Mouse (Mus musculus) hindbrain, embryonic 13.5 days (tissue): ENCODE data around the gene Pcdh18. TPM values are rescaled to one million over a fixed set of nuclear protein-coding genes. Genes with fewer than 3 reads are reported as not detected.

Source experiments
- ATAC-seq: fragments of 200-750 bp; cut with Nextera tagmentation; 2 replicates; pipeline ENCODE4 v1.8.0; 2017; ENCODE audit warnings: moderate TSS enrichment; ENCODE audit not compliant: low FRiP score
- H3K27ac ChIP-seq: fragments of 300-500 bp; sonication (generic); 2 replicates; pipeline ENCODE4 v1.5.1; 2015; ENCODE audit warnings: inconsistent platforms, mild to moderate bottlenecking, moderate library complexity
- H3K27me3 ChIP-seq: fragments of 300-500 bp; sonication (generic); 2 replicates; pipeline ENCODE4 v1.6.1; 2015; ENCODE audit warnings: mild to moderate bottlenecking, inconsistent platforms
- H3K36me3 ChIP-seq: fragments of 300-500 bp; sonication (generic); 2 replicates; pipeline ENCODE4 v1.6.1; 2015; ENCODE audit warnings: mild to moderate bottlenecking, inconsistent platforms
- H3K4me1 ChIP-seq: fragments of 300-500 bp; sonication (generic); replicated peaks from 2 replicates; pipeline ENCODE4 v1.6.1; 2015; ENCODE audit warnings: inconsistent platforms
- H3K4me2 ChIP-seq: fragments of 300-500 bp; sonication (generic); 2 replicates; pipeline ENCODE4 v1.6.1; 2015; ENCODE audit warnings: inconsistent platforms, mild to moderate bottlenecking, moderate library complexity
- H3K4me3 ChIP-seq: fragments of 300-500 bp; sonication (generic); 2 replicates; pipeline ENCODE4 v1.5.1; 2015; ENCODE audit warnings: mild to moderate bottlenecking, inconsistent platforms
- H3K9ac ChIP-seq: fragments of 300-500 bp; sonication (generic); 2 replicates; pipeline ENCODE4 v1.6.1; 2015; ENCODE audit warnings: mild to moderate bottlenecking, inconsistent platforms
- H3K9me3 ChIP-seq: fragments of 300-500 bp; sonication (generic); 2 replicates; pipeline ENCODE4 v1.6.1; 2016; ENCODE audit warnings: inconsistent platforms
- WGBS: fragments of 180-500 bp; shearing (Covaris S2); methylation state at CpG from one replicate; pipeline ENCODE4 v1.1.7; 2015; 5-methylcytosine and 5-hydroxymethylcytosine counted together
- polyA plus RNA-seq: library from polyadenylated mRNA; unstranded; fragments of >200 nt; fragmentation: Nextera tagmentation; extraction: Ambion mirVana; gene quantifications from 2 replicates; pipeline ENCODE4 v1.2.1, GENCODE M21; 2015

The Pcdh18 gene
- polyA plus RNA-seq, 1 experiment from 2014 or later, result 28.0 TPM

- H3K4me3 ChIP-seq, result no peak overlapping the region
- no peak for ATAC-seq
- no peak overlapping the region for H3K27ac ChIP-seq
- no peaks in the 10 kb centered on the region for H3K9me3 ChIP-seq
- 63% methylated on average over 8 of the region's 8 CpGs for WGBS
- H3K27me3 ChIP-seq, result no peaks in the 10 kb centered on the region
- no peak overlapping the region for H3K9ac ChIP-seq
- peaks cover 30% of the 10 kb centered on the region for H3K4me1 ChIP-seq
- H3K4me2 ChIP-seq, result no peak overlapping the region
- peaks cover 13% of the 10 kb centered on the region for H3K36me3 ChIP-seq
These were observed 7.4 kb downstream of the Pcdh18 start for GRCm38 (mm10) chr3:49749491-49750284.

DNA sequence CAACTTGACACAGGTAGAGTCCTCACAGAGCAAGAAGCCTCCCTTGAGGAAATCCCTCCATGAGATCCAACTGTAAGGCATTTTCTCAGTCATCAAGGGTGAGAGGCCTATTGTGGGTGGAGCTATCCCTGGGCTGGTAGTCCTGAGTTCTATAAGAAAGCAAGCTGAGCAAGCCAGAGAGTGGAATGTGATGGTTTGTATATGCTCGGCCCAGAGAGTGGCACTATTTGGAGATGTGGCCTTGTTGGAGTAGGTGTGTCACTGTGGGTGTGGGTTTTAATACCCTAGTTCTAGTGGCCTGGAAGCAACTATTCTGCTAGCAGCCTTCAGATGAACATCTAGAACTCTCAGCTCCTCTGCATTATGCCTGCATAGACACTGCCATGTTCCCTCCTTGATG is 9.1 kb downstream of the Pcdh18 start:
- Histone ChIP-seq H3K4me3 (no peak overlapping the region), H3K4me1 (peaks cover 16% of the 10 kb centered on the region), H3K9ac (no peak overlapping the region), H3K27ac (no peak overlapping the region), H3K27me3 (no peaks in the 10 kb centered on the region), H3K9me3 (no peaks in the 10 kb centered on the region), H3K4me2 (no peak overlapping the region), H3K36me3 (peaks cover 17% of the 10 kb centered on the region)
- 91% methylated on average over 1 of the region's 1 CpGs for WGBS
- no peak for ATAC-seq

- no peak overlapping the region for H3K4me2 ChIP-seq
- H3K4me1 ChIP-seq, result no peaks in the 10 kb centered on the region
- no peak overlapping the region for H3K9ac ChIP-seq
- no peaks in the 10 kb centered on the region for H3K27me3 ChIP-seq
- no peak overlapping the region for H3K4me3 ChIP-seq
- no peak overlapping the region for H3K27ac ChIP-seq
- H3K36me3 ChIP-seq, result no peaks in the 10 kb centered on the region; the same call in 1 of the 2 replicates
- WGBS, result 79% methylated on average over 2 of the region's 2 CpGs
- H3K9me3 ChIP-seq, result no peaks in the 10 kb centered on the region
- no peak for ATAC-seq
These were observed 18.1 kb downstream of the Pcdh18 start for GRCm38 (mm10) chr3:49739061-49739460.

GRCm38 (mm10) chr3:49738531-49738930 is 18.6 kb downstream of the Pcdh18 start:
- H3K9ac ChIP-seq, result no peak overlapping the region
- ATAC-seq, result no peak
- no peak overlapping the region for H3K4me2 ChIP-seq
- H3K36me3 ChIP-seq, result no peaks in the 10 kb centered on the region; the same call in 1 of the 2 replicates
- H3K27ac ChIP-seq, result no peak overlapping the region
- H3K4me1 ChIP-seq, result no peaks in the 10 kb centered on the region
- H3K4me3 ChIP-seq, result no peak overlapping the region
- no peaks in the 10 kb centered on the region for H3K27me3 ChIP-seq
- H3K9me3 ChIP-seq, result no peaks in the 10 kb centered on the region

DNA sequence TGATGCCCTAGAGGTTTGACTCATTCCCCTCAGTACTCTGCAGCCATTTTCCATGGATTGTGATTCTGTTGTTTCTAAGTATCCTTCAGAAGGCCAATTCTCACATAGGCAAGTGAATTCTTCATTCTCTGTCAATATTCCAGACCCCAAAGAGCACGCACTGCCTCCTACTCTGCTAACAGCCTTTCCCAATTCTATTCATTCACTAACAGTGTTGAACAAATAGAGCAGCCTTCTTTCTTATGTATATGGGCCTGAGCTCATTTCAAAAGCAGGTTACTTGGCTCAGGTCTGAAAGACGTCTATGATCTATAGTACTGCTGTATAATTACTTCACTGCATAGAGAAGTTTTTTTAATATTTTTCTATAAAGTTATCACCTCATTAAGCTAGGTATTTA is 50.6 kb downstream of the Pcdh18 start:
- H3K36me3 ChIP-seq, result no peaks in the 10 kb centered on the region
- no peak overlapping the region for H3K4me2 ChIP-seq
- 19% methylated on average over 2 of the region's 2 CpGs for WGBS
- H3K27me3 ChIP-seq, result no peaks in the 10 kb centered on the region
- H3K27ac ChIP-seq, result no peak overlapping the region
- no peak overlapping the region for H3K4me3 ChIP-seq
- 0 out of 2 replicates have a peak, but pooled peaks cover 3% of the 10 kb centered on the region for H3K4me1 ChIP-seq
- ATAC-seq, result no peak
- H3K9ac ChIP-seq, result no peak overlapping the region
- no peaks in the 10 kb centered on the region for H3K9me3 ChIP-seq

- ATAC-seq, result no peak
- no peak overlapping the region for H3K27ac ChIP-seq
- no peaks in the 10 kb centered on the region for H3K36me3 ChIP-seq
- no peaks in the 10 kb centered on the region for H3K9me3 ChIP-seq
- H3K4me3 ChIP-seq, result no peak overlapping the region
- WGBS, result 4% methylated on average over 2 of the region's 2 CpGs
- H3K4me1 ChIP-seq, result peaks cover 5% of the 10 kb centered on the region; the same call in 1 of the 2 replicates
- H3K27me3 ChIP-seq, result no peaks in the 10 kb centered on the region
- H3K4me2 ChIP-seq, result no peak overlapping the region
- no peak overlapping the region for H3K9ac ChIP-seq
These were observed 57.2 kb downstream of the Pcdh18 start for GRCm38 (mm10) chr3:49699951-49700350.
